In the genomic region with DNA sequence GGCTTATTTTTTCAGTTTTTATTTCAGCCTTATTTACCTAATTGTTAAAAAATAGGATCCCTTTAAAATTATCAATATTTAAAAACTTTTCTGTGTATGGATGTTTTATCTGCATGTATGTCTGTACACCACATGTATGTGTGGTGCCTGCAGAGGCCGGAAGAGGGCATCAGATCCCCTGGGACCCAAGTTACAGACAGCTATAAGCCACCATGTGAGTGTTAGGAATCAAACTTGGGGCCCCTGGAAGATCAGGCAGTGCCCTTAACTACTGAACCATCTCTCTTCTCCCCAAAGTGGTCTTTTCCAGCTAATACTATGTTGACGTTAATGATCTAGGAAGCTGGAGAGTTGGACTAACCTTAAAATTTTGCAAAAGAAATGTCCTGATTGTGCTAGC, we compare ENCODE assay signal across 16 mouse cellular contexts.
"Had no signal": no experiment of that assay in that cellular context is flagged by ENCODE, and none has a peak within 500 bp of the region (broad histone marks: within the 10 kb centered on the region; RNA-seq: fewer than 3 reads in every experiment).

No protein-coding gene starts in this region.

- DNase-seq: lung, embryonic 14.5 days; lung, postnatal 10 days; midbrain, embryonic 14.5 days; retina, postnatal 1 day; right cerebral cortex, adult 18-20 months; right cerebral cortex, postnatal 25 days; right cerebral cortex, postnatal 4 days; spleen, adult 18-20 months; thymus, adult 18-20 months; thymus, postnatal 14 days; thymus, postnatal 36 days had no signal

- H3K9me3 ChIP-seq: midbrain, embryonic 10.5 days; midbrain, embryonic 12.5 days; neural tube, embryonic 13.5 days; neural tube, embryonic 15.5 days had no signal

- H3K27ac ChIP-seq: midbrain, embryonic 10.5 days; midbrain, embryonic 12.5 days; neural tube, embryonic 13.5 days; neural tube, embryonic 15.5 days had no signal

- H3K4me3 ChIP-seq: midbrain, embryonic 10.5 days; midbrain, embryonic 12.5 days; myocyte; neural tube, embryonic 13.5 days; neural tube, embryonic 15.5 days had no signal

- H3K4me2 ChIP-seq: lung, embryonic 14.5 days; midbrain, embryonic 12.5 days; neural tube, embryonic 13.5 days; neural tube, embryonic 15.5 days had no signal

- H3K9ac ChIP-seq: lung, embryonic 14.5 days; midbrain, embryonic 12.5 days; neural tube, embryonic 13.5 days; neural tube, embryonic 15.5 days had no signal

- H3K27me3 ChIP-seq: neural tube, embryonic 13.5 days; neural tube, embryonic 15.5 days had no signal

- H3K36me3 ChIP-seq: neural tube, embryonic 15.5 days had no signal
